Mouse (Mus musculus) kidney, adult 18-20 months (tissue): ENCODE results near the gene Rnf151.
"Not testable (repeated sequence)": the region's sequence is repeated elsewhere in the genome, so short reads cannot be mapped to it uniquely, and the experiment has no call there.

Experiments used
- DNase-seq: peaks from one replicate; pipeline ENCODE4 v3.0.0; 2021

The Rnf151 gene

DNA sequence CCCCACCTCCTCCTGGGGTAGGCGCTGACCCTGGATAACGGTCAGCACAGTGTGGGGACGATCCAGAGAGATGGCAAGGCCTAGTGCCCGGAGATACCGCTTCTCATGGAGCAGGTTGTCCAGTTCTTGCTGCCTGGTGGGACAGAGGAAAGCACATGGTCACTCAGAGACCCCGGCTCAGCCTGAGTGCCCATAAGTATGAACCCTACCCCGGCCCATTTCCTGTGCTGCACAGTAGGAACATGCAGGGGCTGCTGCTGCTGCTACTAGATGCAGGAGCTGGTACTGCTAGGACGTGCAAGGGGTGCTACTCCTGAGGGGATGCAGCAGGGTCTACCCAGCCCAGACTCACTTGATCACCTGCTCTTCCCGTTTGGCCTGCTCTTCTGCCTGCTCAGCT, 16.6 kb downstream of the Rnf151 start:
- DNase-seq = no peak

DNA sequence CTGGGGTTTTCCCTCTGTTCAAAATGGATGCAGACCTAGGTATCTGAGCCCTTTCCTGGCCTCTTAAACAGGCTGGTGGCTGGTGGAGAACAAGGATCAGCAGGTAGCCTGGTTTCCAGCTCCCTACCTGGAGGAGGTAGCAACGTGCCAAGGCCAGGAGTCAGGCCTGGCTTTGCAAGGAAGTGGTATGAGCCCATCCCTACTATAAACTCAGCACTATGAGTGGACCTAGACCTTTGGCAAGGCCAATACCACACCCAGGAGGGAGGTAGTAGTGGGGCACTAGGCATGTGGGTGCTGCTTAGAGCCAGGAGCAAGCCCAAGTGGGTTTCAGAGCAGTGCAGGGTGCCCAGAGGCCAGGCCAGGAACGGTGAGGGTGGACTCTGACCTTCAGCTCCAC, 18.4 kb downstream of the Rnf151 start:
- no peak for DNase-seq

DNA sequence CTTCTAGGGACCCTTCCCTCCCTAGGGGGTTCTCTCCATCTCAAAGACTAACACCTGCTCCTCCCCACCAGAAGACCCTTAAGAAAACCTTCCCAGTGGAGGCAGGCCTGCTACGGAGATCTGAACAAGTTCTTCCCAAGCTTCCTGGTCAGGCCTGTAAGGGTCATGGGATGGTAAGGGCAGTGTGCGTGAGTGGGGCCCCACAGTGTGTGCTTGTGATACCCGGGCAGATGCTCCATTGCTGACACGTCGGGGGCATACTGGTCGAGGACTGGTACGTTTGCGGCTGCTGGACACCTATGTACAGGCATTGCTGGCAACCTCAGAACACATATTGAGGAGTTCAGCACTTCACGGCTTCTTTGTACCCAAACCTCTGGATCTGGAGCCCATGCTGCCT, 19.1 kb downstream of the Rnf151 start:
- no peak for DNase-seq

DNA sequence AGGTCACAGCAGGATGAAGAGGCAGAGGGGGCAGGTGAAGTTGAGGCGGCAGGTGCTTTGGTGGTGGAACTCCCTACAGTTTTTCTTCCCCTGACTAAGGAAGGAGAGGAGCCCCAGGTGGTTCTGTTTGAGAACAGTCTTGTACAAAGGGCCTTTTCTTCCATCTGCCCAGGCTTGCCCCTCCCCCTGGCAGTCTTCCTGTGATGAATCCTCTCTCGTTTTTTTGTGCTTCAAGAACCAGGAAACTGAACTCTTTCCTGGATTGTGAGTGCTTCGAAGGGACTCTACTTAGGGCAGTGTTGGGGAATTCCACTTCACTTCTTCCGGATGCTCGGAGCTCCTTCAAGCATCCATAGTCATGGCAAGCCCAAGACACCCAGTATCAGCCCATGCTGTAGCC, 19.9 kb downstream of the Rnf151 start:
- DNase-seq = no peak

DNA sequence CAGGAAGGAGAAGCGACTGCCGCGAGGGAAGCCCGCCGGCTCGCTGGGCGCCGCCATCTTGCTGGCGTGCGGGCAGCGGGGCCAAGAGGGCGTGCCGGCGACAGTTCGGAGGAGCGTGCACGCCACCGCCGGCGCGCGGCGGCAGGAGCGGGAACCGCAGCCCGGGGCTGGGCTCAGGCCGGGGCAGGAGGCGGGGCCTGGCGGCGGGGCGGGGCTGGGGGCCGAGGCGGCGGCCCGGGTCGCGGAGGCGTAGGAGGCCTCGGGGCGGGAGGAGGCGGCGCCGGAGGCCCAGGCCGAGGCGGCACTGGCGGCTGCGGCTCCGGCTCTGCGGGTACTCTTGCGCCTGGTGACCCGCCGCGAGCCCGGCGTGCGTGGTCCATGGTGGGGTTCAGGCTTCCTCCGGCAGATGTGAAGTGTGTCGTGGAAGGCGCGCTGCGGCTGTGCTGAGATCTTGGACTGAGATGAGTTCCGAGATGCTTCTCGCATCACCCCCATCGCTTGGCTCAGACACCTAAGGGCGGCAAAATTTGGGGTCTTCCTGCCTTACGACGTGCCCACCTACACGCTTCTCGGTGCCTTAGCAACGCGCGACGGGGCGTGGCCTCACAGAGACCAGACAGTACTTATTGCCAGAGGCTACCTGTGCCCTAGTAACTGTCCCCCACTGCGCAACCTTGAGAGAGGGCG, 21.7 kb downstream of the Rnf151 start, which contains the start of the genes Gfer and Noxo1:
TSS of gene Gfer (minus strand) at position 146 of the 687 bp plus-strand sequence.
TSS of gene Noxo1 (plus strand) at position 224 of the 687 bp plus-strand sequence.
- peak; percentile 89 for DNase-seq

DNA sequence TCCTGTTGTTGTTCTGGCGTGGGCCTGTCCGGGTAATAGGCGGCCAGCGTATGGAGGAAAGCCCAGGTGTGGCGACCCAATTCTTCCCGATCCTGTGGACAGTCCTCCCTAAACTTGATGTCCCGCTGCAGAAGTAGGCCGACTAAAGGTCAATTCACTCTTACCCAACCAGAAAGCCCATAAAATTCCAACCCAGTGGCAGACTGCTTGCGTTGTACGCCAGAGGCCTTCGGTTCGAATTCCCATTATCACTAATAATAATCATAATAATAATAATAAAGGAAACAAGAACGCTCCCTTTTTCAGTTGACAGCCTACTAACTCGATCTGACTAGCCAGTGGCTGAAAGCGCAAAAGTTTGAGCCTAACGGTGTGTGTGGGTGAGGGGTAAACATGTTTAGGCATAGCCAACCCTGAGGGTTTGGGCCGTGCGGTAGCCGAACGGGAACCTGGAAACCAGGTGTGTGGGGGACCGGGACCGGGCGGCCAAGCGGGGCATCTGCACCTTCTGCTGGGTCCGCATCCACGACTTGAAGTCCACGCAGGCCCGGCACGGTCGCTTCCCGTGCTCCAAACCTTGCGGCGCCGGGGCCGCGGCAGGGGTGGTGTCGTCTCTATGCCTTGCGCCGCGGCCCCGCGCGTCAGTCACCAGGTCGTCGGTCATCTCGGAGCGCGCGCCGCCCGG, 22.4 kb downstream of the Rnf151 start:
- DNase-seq = peak; percentile 34

DNA sequence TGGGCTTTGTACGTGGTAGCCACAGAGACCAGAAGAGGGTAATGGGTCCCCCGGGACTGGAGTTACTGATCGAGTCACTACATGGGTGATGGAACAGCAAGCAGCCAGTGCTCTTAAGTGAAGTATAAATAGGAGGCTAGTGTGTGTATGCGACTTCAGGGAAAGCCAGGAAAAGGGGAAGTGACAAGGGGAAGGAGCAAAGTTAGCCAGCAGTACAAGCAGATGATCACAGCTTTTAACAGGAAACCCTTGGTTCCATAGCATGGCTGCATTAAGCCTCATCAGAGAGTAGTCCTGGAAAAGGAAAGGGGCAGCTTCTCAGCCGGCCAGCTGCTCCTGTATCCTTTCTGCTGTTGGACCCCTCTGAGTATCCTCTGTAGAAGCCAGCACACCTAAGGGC, 25.5 kb downstream of the Rnf151 start:
- no peak for DNase-seq

DNA sequence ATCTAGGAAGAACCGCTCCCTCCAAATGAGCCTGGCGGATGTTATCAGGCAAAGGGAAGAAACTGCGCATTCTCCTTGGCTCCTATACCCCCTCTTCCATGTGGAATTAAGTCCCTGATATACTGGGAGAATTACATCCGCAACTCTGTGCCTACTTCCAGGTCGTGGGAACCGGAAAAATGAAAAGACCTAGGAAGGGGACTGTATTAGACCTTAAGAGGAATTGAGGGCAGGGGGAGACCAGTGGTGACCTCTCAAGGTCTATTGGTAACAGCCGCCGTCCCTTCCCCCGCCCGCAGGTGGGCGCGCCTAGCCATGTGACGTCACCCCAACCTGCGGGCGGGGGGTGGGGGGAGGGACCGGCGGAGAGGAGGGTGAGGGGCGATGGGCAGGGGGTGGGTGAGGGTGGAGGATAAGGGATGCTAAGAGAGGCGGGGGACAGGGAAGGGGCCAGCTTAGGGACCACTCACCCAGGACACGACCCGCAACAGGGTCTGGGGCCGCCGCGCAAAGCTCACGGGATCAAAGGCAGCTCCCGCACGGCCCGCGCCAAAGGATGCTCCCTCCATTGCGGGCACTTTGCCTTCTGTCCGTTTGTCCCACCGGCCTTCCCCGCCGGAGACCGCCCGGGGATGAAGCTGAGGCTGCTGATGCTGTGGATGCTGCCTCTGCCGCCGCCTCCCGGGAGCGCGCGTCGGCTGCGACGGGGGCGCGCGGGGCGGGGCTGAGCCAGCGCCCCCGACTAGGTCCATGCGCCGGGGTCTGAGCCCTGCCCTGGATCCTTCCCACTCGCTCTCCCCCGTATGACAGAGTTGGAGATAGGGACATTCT, 28.4 kb downstream of the Rnf151 start, which contains the start of gene Syngr3:
TSS of gene Syngr3 (minus strand) at position 705 of the 831 bp plus-strand sequence.
- DNase-seq = no peak

DNA sequence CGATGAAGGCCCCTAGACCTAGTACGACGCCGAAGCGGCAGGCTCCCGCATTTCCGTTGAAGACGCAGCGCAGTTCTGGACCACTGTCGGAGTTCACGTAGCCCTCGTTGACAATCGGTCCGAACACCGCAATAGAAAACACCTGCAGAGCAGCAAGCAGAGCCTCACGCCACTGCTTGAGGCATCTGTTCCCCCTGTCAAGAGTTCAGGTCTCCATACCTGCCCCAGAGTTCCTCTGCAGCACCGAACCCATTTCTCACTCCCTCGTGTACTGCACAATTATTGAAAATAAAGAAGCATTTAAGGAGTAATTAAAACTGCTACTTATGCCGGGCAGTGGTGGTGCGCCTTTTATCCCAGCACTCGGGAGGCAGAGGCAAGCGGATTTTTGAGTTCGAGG, 30.3 kb downstream of the Rnf151 start:
- no peak for DNase-seq

DNA sequence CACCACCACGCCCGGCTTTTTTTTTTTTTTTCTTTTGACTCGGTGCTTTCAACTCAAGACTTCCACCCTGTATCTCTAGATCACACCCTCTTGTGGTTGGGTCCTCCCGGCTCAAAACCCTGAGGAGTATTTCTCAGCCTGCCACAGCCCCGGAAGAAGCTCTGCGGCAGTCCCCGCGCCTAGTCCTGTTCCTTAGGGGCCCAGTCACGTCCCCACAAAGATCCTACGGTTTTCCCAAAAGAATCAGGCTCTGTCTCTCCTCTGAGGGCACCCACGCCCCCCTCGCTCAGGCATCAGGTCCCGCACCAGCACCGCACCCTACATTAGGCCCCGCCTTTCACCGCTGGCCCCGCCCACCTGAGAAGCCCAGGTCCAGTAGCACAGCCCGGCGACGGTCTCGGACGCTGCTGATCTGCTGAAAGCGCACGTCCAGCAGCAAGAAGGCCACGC, 30.7 kb downstream of the Rnf151 start:
- DNase-seq = peak; percentile 70

DNA sequence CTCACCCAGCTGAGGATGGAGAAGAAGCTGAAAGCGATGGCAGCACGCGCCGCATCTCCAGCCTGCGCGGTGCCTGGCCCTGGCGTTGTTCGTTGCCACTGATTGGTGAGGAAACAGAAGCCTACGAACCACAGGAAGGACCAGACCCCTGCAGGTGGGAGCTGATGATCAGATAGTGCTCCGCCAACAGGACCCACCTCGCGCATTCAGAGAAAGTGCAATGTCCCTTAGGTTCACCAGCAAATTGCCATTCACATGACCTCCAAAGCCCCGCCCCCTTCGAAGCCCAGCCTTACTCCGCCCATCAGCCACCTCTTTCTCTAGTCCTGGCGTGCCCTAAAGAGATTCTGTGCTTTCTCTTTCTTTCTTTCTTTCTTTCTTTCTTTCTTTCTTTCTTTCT, 31.3 kb downstream of the Rnf151 start:
- DNase-seq = peak; percentile 53

DNA sequence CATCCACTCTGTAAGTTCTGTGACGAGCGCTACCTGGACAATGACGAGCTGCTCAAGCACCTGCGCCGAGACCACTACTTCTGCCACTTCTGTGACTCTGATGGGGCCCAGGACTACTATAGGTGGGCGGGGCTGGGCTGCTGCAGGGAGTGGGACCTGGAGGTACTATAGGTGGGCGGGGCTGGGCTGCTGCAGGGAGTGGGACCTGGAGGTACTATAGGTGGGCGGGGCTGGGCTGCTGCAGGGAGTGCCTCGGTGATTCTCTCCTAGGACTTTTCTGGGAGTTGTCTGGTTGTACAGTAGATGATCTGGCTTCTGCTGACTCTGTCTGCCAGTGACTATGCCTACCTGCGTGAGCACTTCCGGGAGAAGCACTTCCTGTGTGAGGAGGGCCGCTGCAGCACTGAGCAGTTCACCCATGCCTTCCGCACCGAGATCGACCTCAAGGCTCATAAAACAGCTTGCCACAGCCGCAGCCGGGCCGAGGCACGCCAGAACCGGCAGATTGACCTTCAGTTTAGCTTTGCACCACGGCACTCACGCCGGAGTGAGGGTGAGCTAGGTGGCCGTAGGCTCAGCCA, 40.3 kb downstream of the Rnf151 start:
- no peak for DNase-seq

DNA sequence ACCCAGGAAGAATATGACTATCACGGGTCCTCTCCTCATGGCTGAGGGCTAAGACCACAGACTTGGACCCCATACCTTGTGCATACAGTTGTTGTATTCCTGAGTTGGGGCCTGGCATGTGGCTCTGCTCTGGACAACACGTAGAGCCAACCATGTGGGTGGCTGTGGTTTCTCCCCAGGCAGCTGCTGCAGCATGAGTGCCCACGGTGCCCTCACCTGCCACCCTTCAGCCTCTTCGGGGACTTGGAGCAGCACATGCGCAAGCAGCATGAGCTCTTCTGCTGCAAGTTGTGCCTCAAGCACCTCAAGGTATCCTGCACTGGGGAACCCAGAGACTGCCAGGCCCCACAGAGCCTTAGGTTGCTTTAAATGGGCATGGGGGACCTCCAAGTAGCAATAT, 41.0 kb downstream of the Rnf151 start:
- no peak for DNase-seq

DNA sequence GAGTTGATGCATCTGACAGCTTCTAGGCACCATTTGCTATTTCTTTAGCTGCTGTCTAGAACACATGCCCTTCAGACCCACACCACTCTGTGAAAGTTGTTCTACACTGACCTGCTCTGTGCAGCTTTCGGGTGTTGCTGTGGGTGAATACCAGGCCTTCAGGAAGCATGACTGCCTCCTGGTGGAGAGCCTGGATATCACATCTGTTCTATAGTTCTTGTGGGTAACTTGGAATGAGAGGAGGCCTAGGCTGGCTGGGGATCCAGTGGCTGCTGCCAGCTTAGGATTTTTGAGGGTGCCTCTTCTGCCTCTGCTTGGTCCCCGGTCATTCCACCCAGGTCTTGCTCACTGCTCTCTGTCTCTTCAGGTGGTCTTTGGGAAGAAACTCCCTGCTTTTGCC, 41.7 kb downstream of the Rnf151 start:
- peak; percentile 60 for DNase-seq

DNA sequence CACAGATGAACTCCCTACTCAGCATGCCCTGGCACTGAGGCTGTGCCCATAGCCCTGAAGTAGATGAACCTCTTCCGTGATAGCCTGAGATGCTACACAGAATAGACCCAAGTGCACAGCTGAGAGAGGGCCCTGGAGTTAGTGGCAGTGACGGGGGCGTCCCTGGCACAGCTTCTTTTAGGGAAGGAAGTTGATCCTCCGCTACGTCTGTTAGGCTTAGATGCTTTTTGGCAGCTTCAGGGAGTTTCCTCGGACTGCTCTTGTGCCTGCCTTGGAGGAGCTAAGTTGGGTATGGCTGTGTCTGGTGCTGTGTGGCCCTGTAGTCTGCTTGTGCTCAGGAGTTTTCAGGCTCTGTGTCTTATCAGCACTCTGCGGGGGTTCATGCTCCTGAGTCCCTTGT, 43.6 kb downstream of the Rnf151 start:
- no peak for DNase-seq

DNA sequence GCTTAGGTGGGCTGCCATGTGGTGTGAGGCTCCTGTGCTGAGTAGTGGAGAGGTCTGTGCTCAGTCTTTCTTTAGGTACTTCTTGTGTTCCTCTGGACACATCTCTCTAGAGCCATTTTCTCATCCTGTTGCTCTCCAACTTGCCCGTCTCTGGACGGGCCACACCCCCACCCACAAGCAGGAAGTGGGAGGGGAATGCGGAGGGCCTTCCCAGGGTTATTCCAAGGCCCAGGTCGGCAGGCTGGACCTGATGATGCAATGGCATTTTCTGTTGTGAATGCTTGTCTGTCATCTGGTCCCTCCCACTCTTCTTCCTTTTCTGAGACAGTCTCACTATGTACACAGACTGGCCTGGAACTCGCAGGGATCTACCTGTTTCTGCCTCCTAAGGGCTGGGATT, 45.7 kb downstream of the Rnf151 start:
- peak; percentile 61 for DNase-seq

DNA sequence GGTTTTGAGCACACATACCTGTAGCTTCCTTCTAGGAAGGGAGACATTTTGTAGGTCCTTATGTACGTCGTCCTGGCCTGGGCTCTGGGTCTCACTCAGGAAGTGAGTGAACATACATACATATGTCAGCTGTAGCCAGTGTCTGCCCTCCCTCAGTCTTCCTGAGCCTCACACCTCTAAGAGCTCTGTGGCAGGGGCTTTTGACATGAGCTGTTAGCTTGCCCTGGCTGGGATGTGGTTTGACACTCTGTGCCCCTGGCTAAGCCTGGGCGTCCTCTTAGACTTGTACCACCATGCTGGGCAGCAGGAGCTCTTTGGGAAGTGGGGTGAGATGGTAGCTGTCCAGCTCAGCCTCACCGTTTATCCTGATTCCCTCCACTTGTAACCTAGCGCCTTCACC, 46.5 kb downstream of the Rnf151 start:
- DNase-seq = no peak

DNA sequence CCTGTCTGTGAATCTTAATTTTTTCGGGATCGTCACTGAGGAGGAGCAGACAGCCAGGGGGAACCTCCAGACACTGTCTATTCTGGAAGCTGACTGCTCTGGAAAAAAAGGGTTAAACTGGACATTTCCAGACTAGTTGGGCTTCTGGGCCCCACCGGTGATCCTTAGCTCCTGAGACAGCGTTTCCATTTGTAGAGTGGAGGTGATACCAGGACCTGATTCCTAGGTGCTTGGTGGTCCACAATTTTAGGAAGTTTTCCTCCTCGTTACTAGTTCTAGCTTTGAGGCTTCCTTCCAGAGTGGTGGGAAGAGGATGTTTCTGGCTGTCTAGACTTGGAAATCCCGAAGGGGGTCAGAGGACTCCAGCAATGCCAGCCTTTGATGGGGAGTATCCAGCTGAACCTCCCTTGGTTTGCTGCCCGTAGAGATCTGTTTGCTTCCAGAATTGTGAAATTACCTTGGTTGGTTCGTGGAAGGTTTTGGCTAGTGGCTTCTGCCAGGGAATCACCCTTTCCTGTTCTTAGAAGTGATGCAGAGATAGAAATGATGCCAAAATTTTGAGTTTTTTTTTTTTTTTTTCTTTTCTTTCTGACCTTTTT, 47.5 kb downstream of the Rnf151 start:
- no peak for DNase-seq

DNA sequence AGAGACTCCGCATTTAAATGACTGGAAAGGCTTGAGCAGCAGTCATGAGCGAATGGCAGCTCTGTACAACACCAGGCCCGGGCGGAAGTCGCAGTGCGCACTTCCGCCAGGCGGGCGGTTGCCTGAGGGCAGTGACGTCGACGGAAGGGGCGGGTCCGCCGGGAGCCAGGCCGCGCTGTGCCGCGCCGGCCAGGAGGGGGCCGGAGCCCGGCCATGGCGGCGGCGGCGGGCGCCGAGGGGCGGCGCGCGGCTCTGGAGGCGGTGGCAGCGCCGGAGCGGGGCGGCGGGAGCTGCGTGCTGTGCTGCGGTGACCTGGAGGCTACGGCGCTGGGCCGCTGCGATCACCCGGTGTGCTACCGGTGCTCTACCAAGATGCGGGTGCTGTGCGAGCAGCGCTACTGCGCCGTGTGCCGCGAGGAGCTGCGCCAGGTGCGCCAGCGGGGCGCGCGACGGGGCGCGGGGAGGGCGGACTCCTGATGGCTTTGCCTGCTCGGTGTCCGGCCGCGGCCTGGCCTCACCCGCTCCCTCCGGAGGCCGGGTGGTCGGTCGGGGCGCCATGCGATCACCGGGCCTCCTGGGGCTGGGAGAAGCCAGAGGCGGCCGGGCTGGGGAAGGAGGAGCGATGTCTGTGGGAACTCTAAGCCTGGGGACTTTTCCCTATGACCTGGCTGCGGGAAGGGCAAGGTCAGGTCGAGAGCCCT, 48.2 kb downstream of the Rnf151 start, which contains the start of gene Zfp598:
TSS of gene Zfp598 (plus strand) at position 143 of the 701 bp plus-strand sequence.
- peak; percentile 95 for DNase-seq

DNA sequence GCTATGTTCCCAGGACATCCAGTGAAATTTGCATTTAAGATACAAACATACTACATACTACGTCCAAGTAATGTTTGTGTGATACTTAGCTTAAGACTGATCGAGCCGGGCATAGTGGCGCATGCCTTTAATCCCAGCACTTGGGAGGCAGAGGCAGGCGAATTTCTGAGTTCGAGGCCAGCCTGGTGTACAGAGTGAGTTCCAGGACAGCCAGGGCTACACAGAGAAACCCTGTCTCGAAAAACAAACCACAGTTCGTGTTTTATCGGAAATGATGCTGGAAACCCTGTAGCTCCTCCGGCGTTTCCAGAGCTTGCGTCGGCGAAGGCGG, 48.7 kb downstream of the Rnf151 start:
- DNase-seq = not testable (repeated sequence)

DNA sequence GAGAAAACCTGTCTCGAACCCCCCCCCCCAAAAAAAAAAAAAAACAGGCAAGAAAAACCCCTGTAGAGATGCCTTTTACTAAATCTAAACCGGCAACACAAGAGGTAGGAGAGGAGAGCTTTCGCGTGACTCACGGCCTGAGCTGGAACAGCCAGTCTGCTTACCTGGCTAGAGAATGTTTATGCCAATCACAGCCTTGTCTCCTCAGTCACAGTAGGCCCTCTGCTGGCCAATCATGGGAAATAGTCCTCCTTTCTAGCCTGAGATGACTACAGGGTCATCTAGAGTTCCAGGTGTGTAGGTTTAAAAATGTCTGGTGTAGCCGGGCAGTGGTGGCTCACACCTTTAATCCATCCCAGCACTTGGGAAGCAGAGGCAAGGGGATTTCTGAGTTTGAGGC, 50.4 kb downstream of the Rnf151 start:
- DNase-seq = peak; percentile 74

DNA sequence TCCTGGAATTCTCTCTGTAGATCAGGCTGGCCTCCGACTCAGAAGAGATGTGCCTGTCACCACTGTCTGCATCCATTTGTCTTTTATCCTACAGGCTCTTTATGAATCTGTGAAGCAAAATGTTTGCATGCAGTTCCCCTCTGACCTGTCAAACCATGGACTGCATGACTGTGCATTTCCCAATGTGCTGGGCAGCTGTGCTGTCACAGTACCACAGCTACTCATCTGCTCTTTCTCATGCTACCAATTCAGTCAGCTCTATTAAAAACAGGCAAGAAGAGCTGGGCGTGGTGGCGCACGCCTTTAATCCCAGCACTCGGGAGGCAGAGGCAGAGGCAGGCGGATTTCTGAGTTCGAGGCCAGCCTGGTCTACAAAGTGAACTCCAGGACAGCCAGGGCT, 50.9 kb downstream of the Rnf151 start:
- not testable (repeated sequence) for DNase-seq
